26 mouse cellular contexts compared by ENCODE assay signal in the genomic region with DNA sequence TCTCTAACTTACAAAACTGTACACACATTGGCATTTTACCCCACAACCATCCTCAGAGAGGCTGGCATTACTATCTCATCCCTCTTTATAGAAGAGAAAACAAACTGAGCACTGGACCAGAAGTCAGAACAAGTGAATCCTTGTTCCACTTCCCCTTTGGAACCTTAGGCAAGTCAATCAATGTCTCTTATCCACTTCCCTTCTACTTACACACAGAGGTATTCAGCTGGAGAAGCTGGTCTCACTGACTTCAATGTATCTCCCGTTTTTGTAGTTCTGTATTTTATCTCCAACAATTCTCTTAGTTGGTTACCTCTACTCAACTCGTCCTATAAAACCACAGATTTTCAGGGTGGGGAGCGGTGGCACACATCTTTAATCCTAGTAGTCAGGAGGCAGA. TPM values are rescaled to one million over a fixed set of nuclear protein-coding genes. Genes with fewer than 3 reads are reported as not detected.
A peak's percentile ranks its signal among the peaks of the same experiment; 100 is the strongest.
DNase-seq lines count a peak whose midpoint lies in the region; ATAC-seq and TF ChIP-seq lines count a peak whose summit lies in the region.
"Had no signal": no experiment of that assay in that cellular context is flagged by ENCODE, and none has a peak within 500 bp of the region (broad histone marks: within the 10 kb centered on the region; RNA-seq: fewer than 3 reads in every experiment).

No protein-coding gene starts in this region.

- no peaks in the 10 kb centered on the region for H3K9me3 ChIP-seq in forebrain, embryonic 15.5 days
- H3K9me3 ChIP-seq: embryonic facial prominence, embryonic 13.5 days; embryonic facial prominence, embryonic 15.5 days; forebrain, embryonic 10.5 days; forebrain, embryonic 12.5 days had no signal

- peaks cover 63% of the 10 kb centered on the region for H3K4me1 ChIP-seq in bone marrow macrophage, adult 2 months (ENCODE audit: control insufficient read depth, insufficient read depth, low read length)
- no peaks in the 10 kb centered on the region for H3K4me1 ChIP-seq in forebrain, embryonic 15.5 days
- H3K4me1 ChIP-seq: forebrain, embryonic 10.5 days; forebrain, embryonic 12.5 days had no signal

- peak overlapping the region; percentile 36; the same call in 1 of the 2 replicates for H3K27ac ChIP-seq in bone marrow macrophage, adult 2 months (ENCODE audit: insufficient read depth, low read depth, low read length)
- H3K27ac ChIP-seq in forebrain, embryonic 15.5 days (replicated peaks), result no peak overlapping the region
- H3K27ac ChIP-seq: embryonic facial prominence, embryonic 15.5 days; forebrain, embryonic 10.5 days; forebrain, embryonic 12.5 days had no signal

- no peaks in the 10 kb centered on the region for H3K36me3 ChIP-seq in forebrain, embryonic 15.5 days
- H3K36me3 ChIP-seq: embryonic facial prominence, embryonic 15.5 days had no signal

- no peak overlapping the region for H3K4me2 ChIP-seq in forebrain, embryonic 15.5 days (replicated peaks)
- H3K4me2 ChIP-seq: embryonic facial prominence, embryonic 13.5 days; embryonic facial prominence, embryonic 15.5 days; forebrain, embryonic 12.5 days had no signal

- TF ChIP-seq POLR2A in bone marrow macrophage, adult 2 months (IDR thresholded peaks at IDR 0.05; ENCODE audit: borderline replicate concordance, low read depth, low read length), result no peak

- peak; percentile 74 for ATAC-seq in granulocyte monocyte progenitor cell, adult 5-6 weeks (replicated peaks; ENCODE audit: poor library complexity, severe bottlenecking)
- peak; percentile 47 for ATAC-seq in megakaryocyte progenitor cell, adult 5-6 weeks (replicated peaks; ENCODE audit: poor library complexity)
- no peak for ATAC-seq in forebrain, embryonic 15.5 days (replicated peaks)
- ATAC-seq: activated CD4-positive, CD25-positive, alpha-beta regulatory T cell, adult 4 months; forebrain, embryonic 14.5 days; forebrain, postnatal 0 days; Patski had no signal

- no peak for DNase-seq in gastrocnemius, postnatal 25 days
- DNase-seq in urinary bladder, postnatal 25 days (ENCODE audit: low spot score), result no peak
- DNase-seq in lung, postnatal 4 days, result no peak
- DNase-seq: adrenal gland, adult 8-10 months; adrenal gland, postnatal 14 days; adrenal gland, postnatal 36 days; cerebellum, adult 11 months; cerebellum, adult 18-20 months; cerebellum, adult 8-10 months; cerebellum, adult 9-11 months; cerebellum, postnatal 14 days; cerebellum, postnatal 36 days; embryo, embryonic 11 days; forebrain, postnatal 0 days had no signal

- no peak overlapping the region for H3K4me3 ChIP-seq in bone marrow macrophage, adult 2 months (ENCODE audit: insufficient read depth, low read length)
- no peak overlapping the region for H3K4me3 ChIP-seq in forebrain, embryonic 15.5 days
- H3K4me3 ChIP-seq: embryonic facial prominence, embryonic 13.5 days; embryonic facial prominence, embryonic 15.5 days; erythroblast, embryonic 14.5 days; forebrain, embryonic 10.5 days; forebrain, embryonic 12.5 days had no signal

- no peaks in the 10 kb centered on the region for H3K27me3 ChIP-seq in forebrain, embryonic 15.5 days
- H3K27me3 ChIP-seq: embryonic facial prominence, embryonic 13.5 days; embryonic facial prominence, embryonic 15.5 days; forebrain, embryonic 12.5 days; Patski had no signal

- 92% methylated on average over 3 of the region's 3 CpGs for WGBS in forebrain, embryonic 15.5 days

- H3K9ac ChIP-seq in forebrain, embryonic 15.5 days (replicated peaks), result no peak overlapping the region
- H3K9ac ChIP-seq: embryonic facial prominence, embryonic 13.5 days; embryonic facial prominence, embryonic 15.5 days; forebrain, embryonic 12.5 days; forebrain, postnatal 0 days had no signal

- TF ChIP-seq CTCF in bone marrow macrophage, adult 2 months (IDR thresholded peaks at IDR 0.05; ENCODE audit: low read depth, low read length), result no peak

RNA-seq across cellular contexts. Expression of gene Kcmf1, which starts 15.0 kb away (rescaled TPM):
- 73.8 and 76.3 TPM in 2 replicates for polyA plus RNA-seq in bone marrow macrophage, adult 2 months (2012; ENCODE audit: insufficient read depth, insufficient read length, missing spikeins)
- 46.3 TPM in 2 replicates for total RNA-seq in granulocyte monocyte progenitor cell, adult 5-6 weeks (2014; fragmentation: Nextera tagmentation)
- total RNA-seq in granulocyte monocyte progenitor cell, adult 5-6 weeks (2017), result 101 and 122 TPM in 2 replicates
- 60.0 and 63.8 TPM in 2 replicates for total RNA-seq in megakaryocyte progenitor cell, adult 5-6 weeks (2015)
- 105 and 113 TPM in 2 replicates for total RNA-seq in megakaryocyte progenitor cell, adult 5-6 weeks (2017)
- total RNA-seq in gastrocnemius, postnatal 25 days (2021), result 100 to 1,000 TPM; 128 to 136 TPM
- 37.6 and 38.9 TPM in 2 replicates for polyA plus RNA-seq in forebrain, embryonic 15.5 days (2015; fragmentation: Nextera tagmentation; extraction: Ambion mirVana)
